Mouse (Mus musculus) mesoderm, embryonic 11.5 days (tissue): ENCODE measurements at regions not wholly inside any gene's neighbourhood (a gene's known extent, or its start where the extent isn't known, plus 50 kb on each side); places are given as distances from the start of the nearest gene placed in this dataset.
"Not testable (repeated sequence)": the region's sequence is repeated elsewhere in the genome, so short reads cannot be mapped to it uniquely, and the experiment has no call there.

Experiments used
- DNase-seq: peaks from one replicate; pipeline ENCODE4 v3.0.0-alpha.2; 2012; ENCODE audit warnings: low read depth, low spot score

DNA sequence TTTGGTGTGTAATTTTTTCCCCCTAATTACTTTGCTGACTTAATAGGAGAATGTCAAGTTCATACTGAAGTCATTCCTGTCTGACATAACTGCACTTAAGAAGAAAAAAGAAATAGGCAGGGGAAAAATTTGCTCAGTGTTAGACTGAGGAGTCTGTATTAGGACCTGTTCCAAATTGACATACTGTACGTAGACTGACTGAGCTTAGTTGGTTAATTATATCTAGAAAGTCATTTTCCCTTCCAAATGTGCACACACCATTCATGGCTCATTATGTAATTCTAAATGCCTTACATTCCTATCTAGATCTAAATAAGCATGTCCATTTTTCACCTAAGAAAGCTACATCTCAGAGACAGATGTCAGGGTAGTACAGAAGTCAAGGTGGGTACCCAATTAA is 435.6 kb upstream of the Htr2a start:
- no peak for DNase-seq

- no peak for DNase-seq
Observed at GRCm38 (mm10) chr14:74217914-74218446, 422.7 kb upstream of the Htr2a start.

GRCm38 (mm10) chr14:74219761-74220160 is 420.9 kb upstream of the Htr2a start:
- DNase-seq = no peak

DNA sequence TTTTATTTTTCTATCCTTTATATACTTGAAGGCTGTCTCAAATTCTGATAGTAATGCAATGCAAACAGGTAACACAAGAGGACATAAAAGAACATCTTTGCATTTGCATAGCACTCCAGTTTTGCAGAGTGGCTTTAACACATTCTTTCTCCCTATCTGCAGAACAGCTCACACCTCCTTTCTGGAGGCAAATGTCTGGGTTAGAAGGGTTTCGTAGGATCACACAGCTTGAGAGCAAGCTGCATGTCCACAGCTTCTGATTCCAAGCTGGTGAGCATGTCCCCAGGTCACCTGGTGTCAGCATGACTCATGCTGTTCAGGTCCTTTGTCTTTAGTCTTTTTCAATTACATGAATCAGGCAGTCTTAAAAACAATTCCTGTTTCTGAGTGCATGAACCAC is 418.5 kb upstream of the Htr2a start:
- DNase-seq = no peak

- no peak for DNase-seq
Observed at GRCm38 (mm10) chr14:74229560-74230187, 411.0 kb upstream of the Htr2a start.

GRCm38 (mm10) chr14:74240212-74240611 is 400.4 kb upstream of the Htr2a start:
- DNase-seq = no peak

DNA sequence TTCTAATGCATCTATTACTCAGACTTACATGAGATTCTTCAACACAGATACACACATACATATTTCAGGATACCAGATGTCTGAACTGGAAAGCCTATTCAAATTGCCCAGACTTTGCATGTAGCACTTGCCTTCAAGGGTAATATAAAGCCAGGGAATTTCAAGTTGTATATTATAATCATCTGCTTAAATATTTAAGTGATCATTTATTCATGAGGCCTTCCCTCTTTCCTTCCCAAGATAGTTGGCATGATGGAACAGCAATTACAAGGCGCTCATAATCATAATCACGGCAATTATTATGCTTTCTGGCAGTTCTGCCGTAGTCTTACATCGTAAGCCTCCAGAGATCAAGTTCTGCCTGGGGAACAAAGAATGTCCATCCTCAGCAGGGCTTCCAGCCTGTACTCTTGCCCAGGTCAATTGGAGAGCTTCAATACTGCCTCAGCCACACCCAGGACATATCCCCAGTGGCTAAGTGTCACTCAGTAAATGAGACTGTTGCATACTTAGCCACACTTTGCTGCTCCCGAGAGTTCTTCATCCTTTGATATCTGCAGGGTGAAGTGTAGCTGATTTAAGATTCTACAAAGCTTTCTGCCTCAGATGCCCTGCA is 391.3 kb upstream of the Htr2a start:
- DNase-seq = no peak

- no peak for DNase-seq
Observed at GRCm38 (mm10) chr14:74250021-74250420, 390.6 kb upstream of the Htr2a start.

GRCm38 (mm10) chr14:74252189-74253145 is 388.2 kb upstream of the Htr2a start:
- DNase-seq = no peak

- DNase-seq = no peak
Observed at GRCm38 (mm10) chr14:74255000-74255399, 385.6 kb upstream of the Htr2a start.

GRCm38 (mm10) chr14:74259437-74259836 is 381.2 kb upstream of the Htr2a start:
- DNase-seq = no peak

GRCm38 (mm10) chr14:74267086-74267485 is 373.6 kb upstream of the Htr2a start:
- no peak for DNase-seq

DNA sequence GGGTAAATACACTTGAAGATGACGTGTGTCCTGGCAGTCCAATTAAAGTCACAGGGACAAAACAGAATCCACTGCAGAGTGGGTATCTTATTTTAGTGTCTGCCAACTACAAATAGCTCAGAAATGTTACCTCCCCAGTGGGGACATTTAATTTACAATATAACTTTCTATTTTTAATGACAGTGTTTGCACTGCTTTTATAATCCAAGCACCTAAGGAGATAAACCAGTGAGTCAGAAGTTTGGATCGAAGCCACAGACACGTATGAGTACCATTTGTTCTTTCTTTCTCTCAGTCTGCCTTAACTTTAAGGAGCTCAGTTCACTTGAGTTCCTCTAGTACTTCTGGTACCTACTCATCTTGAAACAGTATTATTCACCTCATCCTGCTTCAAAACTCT is 346.1 kb upstream of the Htr2a start:
- no peak for DNase-seq

DNA sequence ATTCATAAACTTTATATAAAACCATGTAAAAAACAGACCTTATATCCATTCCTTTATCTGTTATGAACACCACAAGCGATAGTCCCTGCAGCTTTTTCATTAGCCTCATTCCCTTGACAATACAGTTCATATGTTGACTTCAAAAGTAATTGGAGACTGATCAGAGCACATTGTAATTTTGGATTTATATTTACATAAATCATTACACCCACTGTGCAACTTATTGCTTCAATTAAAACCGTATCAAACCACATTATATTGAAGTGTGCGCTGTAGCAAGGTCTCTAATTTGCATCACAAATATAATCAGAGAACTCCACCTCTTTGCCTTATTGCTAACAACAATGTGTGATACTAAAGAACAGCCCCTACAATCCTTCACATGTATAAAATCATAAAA is 336.2 kb upstream of the Htr2a start:
- no peak for DNase-seq

GRCm38 (mm10) chr14:74306717-74307307 is 333.8 kb upstream of the Htr2a start:
- no peak for DNase-seq

DNA sequence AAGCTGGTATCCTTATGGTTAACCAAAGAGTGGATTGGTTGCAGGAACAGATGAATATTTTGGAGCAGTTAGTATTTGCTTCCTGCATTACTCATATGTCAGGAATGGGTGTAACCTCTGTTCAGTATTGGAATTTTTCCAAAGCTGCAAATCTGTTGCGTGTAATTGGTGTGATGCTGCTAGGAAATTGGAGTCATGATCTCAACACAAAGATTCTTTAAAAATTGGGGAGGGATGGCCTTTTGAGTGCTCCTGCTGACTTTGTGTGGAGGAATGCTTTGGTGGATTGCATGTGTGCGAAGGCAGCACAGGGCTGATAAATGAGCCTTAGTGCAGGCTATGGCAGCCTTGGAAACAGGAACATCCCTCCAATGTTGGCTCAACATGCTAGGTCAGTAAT is 331.2 kb upstream of the Htr2a start:
- not testable (repeated sequence) for DNase-seq

DNA sequence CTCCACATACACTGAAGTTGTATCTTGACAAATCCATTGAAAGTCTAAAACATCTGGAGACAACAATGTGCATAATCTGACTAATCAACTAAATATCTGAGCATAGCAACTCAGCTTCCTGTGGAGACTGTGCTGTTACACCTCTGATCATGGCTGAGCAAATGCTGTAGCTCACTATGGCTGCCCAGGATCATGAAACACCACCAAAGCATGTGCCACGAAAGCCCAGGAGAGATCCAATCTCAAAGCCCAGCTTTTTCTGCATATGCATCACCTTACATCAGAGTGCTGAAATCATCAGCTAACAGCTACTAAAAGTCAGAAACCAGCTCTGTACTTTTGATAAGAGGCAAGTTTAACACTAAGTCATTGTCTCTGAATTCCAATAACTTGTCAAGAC is 313.3 kb upstream of the Htr2a start:
- DNase-seq = no peak

DNA sequence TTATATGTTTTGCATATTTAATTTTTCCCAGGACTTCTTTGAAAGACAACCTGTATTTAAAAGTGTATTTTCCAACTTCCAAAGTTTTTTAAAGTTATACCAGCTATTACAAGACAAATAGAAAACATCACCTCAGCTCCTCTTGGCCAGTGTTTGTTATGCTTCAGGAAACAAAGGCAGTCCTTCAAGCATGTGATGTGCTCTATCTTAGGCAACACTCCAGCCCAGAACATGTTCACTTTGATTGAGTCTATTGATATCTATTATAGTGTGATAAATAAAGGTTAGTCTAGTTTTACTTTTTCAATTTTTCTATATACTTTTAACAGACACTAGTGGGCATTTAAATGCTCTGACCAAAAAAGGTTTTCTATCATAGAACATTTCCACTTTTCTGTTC is 289.9 kb upstream of the Htr2a start:
- DNase-seq = no peak

- no peak for DNase-seq
Observed at GRCm38 (mm10) chr14:74352286-74352685, 288.4 kb upstream of the Htr2a start.

DNA sequence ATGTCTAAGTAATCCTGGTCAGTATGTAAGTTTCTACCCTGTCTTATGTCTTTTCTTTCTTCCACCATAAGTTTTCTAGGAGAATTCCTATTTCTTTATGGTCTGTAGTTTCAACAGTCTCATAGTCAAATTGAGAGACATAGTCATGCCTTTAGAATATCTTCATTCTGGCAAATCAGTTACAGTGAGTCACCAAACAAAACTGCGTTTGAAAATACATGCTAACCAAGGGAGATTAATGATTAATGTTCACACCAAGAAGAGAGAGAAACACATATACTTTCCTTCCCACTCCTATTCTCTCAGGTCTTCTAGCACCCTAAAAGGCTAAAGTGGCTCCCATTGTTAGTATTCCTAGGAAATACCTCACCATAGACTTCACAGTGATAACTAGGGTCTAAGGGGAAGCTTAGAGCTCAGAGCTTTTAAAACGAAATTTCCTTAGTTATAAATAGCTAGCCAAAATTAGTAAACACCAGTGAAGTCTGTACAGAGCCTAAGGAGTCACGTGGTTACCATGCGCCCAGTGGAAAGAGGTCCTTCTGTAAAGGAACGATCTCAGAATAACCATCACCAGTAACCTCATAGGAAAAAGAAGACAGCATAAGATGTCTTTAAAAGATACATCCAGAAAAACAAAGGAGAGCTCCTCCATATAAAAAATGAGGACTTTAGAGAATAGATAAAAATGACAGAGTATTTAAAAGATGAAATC is 281.8 kb upstream of the Htr2a start:
- no peak for DNase-seq
